Mouse (Mus musculus): Measurements from ENCODE around the gene Cacng8. TPM values are rescaled to one million over a fixed set of nuclear protein-coding genes. Genes with fewer than 3 reads are reported as not detected.

Cacng8 gene
- polyA plus RNA-seq (2014; fragmentation: Illumina TruSeq; extraction: RNeasy Lipid Tissue Mini Kit (QIAGEN cat#74804); ENCODE audit: low read depth, low replicate concordance), result not detected

GRCm38 (mm10) chr7:3390413-3391080 is at the start of gene Cacng8:
Cacng8 (plus strand) TSS chr7:3390683.

DNA sequence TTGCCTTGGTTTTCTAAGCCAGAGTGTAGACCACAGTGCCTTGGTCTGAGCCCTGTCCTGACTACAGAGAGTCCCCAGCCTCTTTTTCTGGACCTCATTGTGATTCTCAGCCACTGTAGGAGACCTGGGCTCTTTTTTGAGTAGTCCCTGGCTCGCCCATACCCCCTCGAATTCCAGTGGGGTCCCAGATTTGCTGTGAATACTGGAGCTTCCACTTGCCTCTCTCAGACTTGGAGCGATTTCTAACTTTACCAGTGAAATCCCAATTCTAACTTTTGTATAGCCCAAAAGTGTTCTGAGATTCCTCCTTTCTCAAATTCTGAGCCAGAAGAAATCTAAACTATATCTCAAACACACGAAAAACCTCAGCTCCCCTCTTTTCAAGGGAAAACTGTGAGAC is 33.4 kb downstream of the Cacng8 start, which contains the start of gene Cacng6:
TSS of gene Cacng6 (plus strand) at position 301 of the 400 bp plus-strand sequence.

Other genes starting within 250 kb of the Cacng8 start
- gene AU018091, start 221.5 kb upstream of the Cacng8 start, polyA plus RNA-seq (2014; fragmentation: Illumina TruSeq; extraction: RNeasy Lipid Tissue Mini Kit (QIAGEN cat#74804); ENCODE audit: low read depth, low replicate concordance), result not detected
- not detected for gene Nlrp12, start 140.9 kb upstream of the Cacng8 start, polyA plus RNA-seq (2014; fragmentation: Illumina TruSeq; extraction: RNeasy Lipid Tissue Mini Kit (QIAGEN cat#74804); ENCODE audit: low read depth, low replicate concordance)
- gene Myadm, start 101.6 kb upstream of the Cacng8 start, polyA plus RNA-seq (2014; fragmentation: Illumina TruSeq; extraction: RNeasy Lipid Tissue Mini Kit (QIAGEN cat#74804); ENCODE audit: low read depth, low replicate concordance), result 43.0 TPM
- not detected for gene Prkcg, start 101.5 kb upstream of the Cacng8 start, polyA plus RNA-seq (2014; fragmentation: Illumina TruSeq; extraction: RNeasy Lipid Tissue Mini Kit (QIAGEN cat#74804); ENCODE audit: low read depth, low replicate concordance)
- 0.24 TPM for gene Cacng7, start 57.7 kb upstream of the Cacng8 start, polyA plus RNA-seq (2014; fragmentation: Illumina TruSeq; extraction: RNeasy Lipid Tissue Mini Kit (QIAGEN cat#74804); ENCODE audit: low read depth, low replicate concordance)
- not detected for gene Cacng6, start 33.5 kb downstream of the Cacng8 start, polyA plus RNA-seq (2014; fragmentation: Illumina TruSeq; extraction: RNeasy Lipid Tissue Mini Kit (QIAGEN cat#74804); ENCODE audit: low read depth, low replicate concordance)
- 1.9 TPM for gene Tarm1, start 111.9 kb downstream of the Cacng8 start, polyA plus RNA-seq (2014; fragmentation: Illumina TruSeq; extraction: RNeasy Lipid Tissue Mini Kit (QIAGEN cat#74804); ENCODE audit: low read depth, low replicate concordance)
- not detected for gene Oscar, start 225.5 kb downstream of the Cacng8 start, polyA plus RNA-seq (2014; fragmentation: Illumina TruSeq; extraction: RNeasy Lipid Tissue Mini Kit (QIAGEN cat#74804); ENCODE audit: low read depth, low replicate concordance)
- gene Ndufa3, start 226.7 kb downstream of the Cacng8 start, polyA plus RNA-seq (2014; fragmentation: Illumina TruSeq; extraction: RNeasy Lipid Tissue Mini Kit (QIAGEN cat#74804); ENCODE audit: low read depth, low replicate concordance), result 32.4 TPM
- gene Tfpt, start 239.2 kb downstream of the Cacng8 start, polyA plus RNA-seq (2014; fragmentation: Illumina TruSeq; extraction: RNeasy Lipid Tissue Mini Kit (QIAGEN cat#74804); ENCODE audit: low read depth, low replicate concordance), result not detected
- gene Prpf31, start 239.3 kb downstream of the Cacng8 start, polyA plus RNA-seq (2014; fragmentation: Illumina TruSeq; extraction: RNeasy Lipid Tissue Mini Kit (QIAGEN cat#74804); ENCODE audit: low read depth, low replicate concordance), result 20.0 TPM